Mouse (Mus musculus) liver, embryonic 15.5 days (tissue): ENCODE results near the gene Gm13691. TPM values are rescaled to one million over a fixed set of nuclear protein-coding genes. Genes with fewer than 3 reads are reported as not detected.
A peak's percentile ranks its signal among the peaks of the same experiment; 100 is the strongest.
"Not testable (repeated sequence)": the region's sequence is repeated elsewhere in the genome, so short reads cannot be mapped to it uniquely, and the experiment has no call there.

Experiments used
- ATAC-seq: fragments of 200-750 bp; cut with Nextera tagmentation; 2 replicates; pipeline ENCODE4 v1.8.0; 2017; ENCODE audit warnings: moderate number of reproducible peaks, mild to moderate bottlenecking, moderate library complexity; ENCODE audit not compliant: insufficient read depth
- H3K27ac ChIP-seq: fragments of 300-500 bp; sonication (generic); replicated peaks from 2 replicates; pipeline ENCODE4 v1.5.1; 2015; ENCODE audit warnings: mild to moderate bottlenecking, inconsistent platforms
- H3K27me3 ChIP-seq: fragments of 300-500 bp; sonication (generic); 2 replicates; pipeline ENCODE4 v1.6.1; 2015; ENCODE audit warnings: mild to moderate bottlenecking, inconsistent platforms
- H3K36me3 ChIP-seq: fragments of 300-500 bp; sonication (generic); replicated peaks from 2 replicates; pipeline ENCODE4 v1.6.1; 2015; ENCODE audit warnings: moderate library complexity, mild to moderate bottlenecking, inconsistent platforms
- H3K4me1 ChIP-seq: fragments of 300-500 bp; sonication (generic); replicated peaks from 2 replicates; pipeline ENCODE4 v1.6.1; 2015; ENCODE audit warnings: inconsistent platforms
- H3K4me2 ChIP-seq: fragments of 300-500 bp; sonication (generic); 2 replicates; pipeline ENCODE4 v1.6.1; 2015; ENCODE audit warnings: moderate library complexity, mild to moderate bottlenecking, inconsistent platforms
- H3K4me3 ChIP-seq: fragments of 300-500 bp; sonication (generic); replicated peaks from 2 replicates; pipeline ENCODE4 v1.5.1; 2015; ENCODE audit warnings: mild to moderate bottlenecking, inconsistent platforms
- H3K9ac ChIP-seq: fragments of 300-500 bp; sonication (generic); 2 replicates; pipeline ENCODE4 v1.6.1; 2015; ENCODE audit warnings: moderate library complexity, mild to moderate bottlenecking, inconsistent platforms
- H3K9me3 ChIP-seq: fragments of 300-500 bp; sonication (generic); replicated peaks from 2 replicates; pipeline ENCODE4 v1.6.1; 2016; ENCODE audit warnings: inconsistent platforms
- WGBS: fragments of 180-500 bp; shearing (Covaris S2); methylation state at CpG from one replicate; pipeline ENCODE4 v1.1.7; 2015; ENCODE audit warnings: mixed read lengths; ENCODE audit not compliant: insufficient replicate concordance; 5-methylcytosine and 5-hydroxymethylcytosine counted together
- polyA plus RNA-seq: library from polyadenylated mRNA; unstranded; fragments of >200 nt; fragmentation: Nextera tagmentation; extraction: Ambion mirVana; gene quantifications from 2 replicates; pipeline ENCODE4 v1.2.1, GENCODE M21; 2015

The Gm13691 gene
- polyA plus RNA-seq = not detected in 2 replicates

GRCm38 (mm10) chr2:83990253-83990652 lies at the start of gene Gm13691:
TSS of gene Gm13691 (plus strand) at chr2:83990553.
- not testable (repeated sequence) for H3K27ac ChIP-seq, ATAC-seq, H3K9me3 ChIP-seq, H3K4me3 ChIP-seq, H3K36me3 ChIP-seq, H3K9ac ChIP-seq, H3K4me2 ChIP-seq, H3K27me3 ChIP-seq, H3K4me1 ChIP-seq
- WGBS = no CpG with 5 or more reads among the region's 6 CpGs

DNA sequence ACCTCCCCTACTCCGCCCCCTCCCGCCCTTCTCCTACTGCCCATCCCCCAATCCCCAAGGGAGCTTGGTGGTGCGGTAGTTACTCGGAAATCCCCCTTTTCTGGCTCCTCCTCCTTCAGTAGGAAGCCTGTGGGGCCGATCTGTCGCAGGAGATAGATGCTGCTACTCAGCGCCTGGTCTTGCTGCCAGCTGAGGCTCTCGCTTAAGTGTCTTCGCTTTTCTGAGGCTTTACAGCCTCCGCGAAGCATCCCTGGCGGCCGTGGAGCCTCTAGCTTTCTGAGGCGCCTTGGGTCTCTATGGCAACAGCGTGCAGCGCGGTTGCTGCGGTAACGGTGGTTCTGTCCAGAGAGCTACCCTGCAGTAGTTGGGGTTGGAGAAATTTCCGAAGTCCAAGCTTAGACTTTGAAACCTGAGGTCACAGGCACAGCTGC lies 49.4 kb upstream of the Gm13691 start, which contains the start of gene Zswim2:
Gene Zswim2, minus strand, starts transcription at position 298 of the 431 bp plus-strand sequence.
- H3K4me2 ChIP-seq = peak within 1 kb of the TSS; percentile 29
- H3K27ac ChIP-seq = no peak within 1 kb of the TSS
- H3K4me3 ChIP-seq = no peak within 1 kb of the TSS
- ATAC-seq = no peak
- H3K27me3 ChIP-seq = no peaks in the 10 kb centered on the region
- no peaks in the 10 kb centered on the region for H3K4me1 ChIP-seq
- WGBS = 2% methylated on average over 20 of the region's 20 CpGs
- no peaks in the 10 kb centered on the region for H3K36me3 ChIP-seq
- no peaks in the 10 kb centered on the region for H3K9me3 ChIP-seq
- no peak within 1 kb of the TSS for H3K9ac ChIP-seq

- Histone ChIP-seq H3K36me3 (no peaks in the 10 kb centered on the region), H3K4me3 (no peak overlapping the region), H3K4me1 (no peaks in the 10 kb centered on the region), H3K4me2 (no peak overlapping the region; the same call in 1 of the 2 replicates), H3K27me3 (no peaks in the 10 kb centered on the region), H3K27ac (no peak overlapping the region), H3K9ac (no peak overlapping the region), H3K9me3 (no peaks in the 10 kb centered on the region)
- no peak for ATAC-seq
- WGBS = 20% methylated on average over 3 of the region's 3 CpGs
These were observed 49.0 kb upstream of the Gm13691 start for GRCm38 (mm10) chr2:83941378-83941777.

GRCm38 (mm10) chr2:83941792-83942191 lies 48.6 kb upstream of the Gm13691 start:
- no peaks in the 10 kb centered on the region for H3K9me3 ChIP-seq
- H3K4me3 ChIP-seq = no peak overlapping the region
- H3K36me3 ChIP-seq = no peaks in the 10 kb centered on the region
- ATAC-seq = no peak
- WGBS = 13% methylated on average over 4 of the region's 4 CpGs
- no peaks in the 10 kb centered on the region for H3K4me1 ChIP-seq
- no peaks in the 10 kb centered on the region for H3K27me3 ChIP-seq
- H3K9ac ChIP-seq = no peak overlapping the region
- no peak overlapping the region for H3K4me2 ChIP-seq
- H3K27ac ChIP-seq = no peak overlapping the region

GRCm38 (mm10) chr2:83955393-83955792 lies 35.0 kb upstream of the Gm13691 start, which contains the start of gene Gm13698:
TSS of gene Gm13698 (plus strand) at chr2:83955693.
- H3K4me3 ChIP-seq, H3K27ac ChIP-seq, H3K36me3 ChIP-seq, H3K9ac ChIP-seq, H3K4me2 ChIP-seq, H3K27me3 ChIP-seq, H3K9me3 ChIP-seq, H3K4me1 ChIP-seq, ATAC-seq: not testable (repeated sequence)
- WGBS = no CpG with 5 or more reads among the region's 6 CpGs

- H3K9ac ChIP-seq, H3K4me1 ChIP-seq, H3K4me2 ChIP-seq, H3K9me3 ChIP-seq, ATAC-seq, H3K27me3 ChIP-seq, H3K36me3 ChIP-seq, H3K4me3 ChIP-seq, H3K27ac ChIP-seq: not testable (repeated sequence)
- WGBS = no CpG with 5 or more reads among the region's 6 CpGs
These were observed 29.1 kb upstream of the Gm13691 start, which contains the start of gene Gm13693 for GRCm38 (mm10) chr2:83961203-83961602. TSS of gene Gm13693 (plus strand) at chr2:83961503.

GRCm38 (mm10) chr2:83967013-83967412 lies 23.3 kb upstream of the Gm13691 start, which contains the start of gene Gm13695:
TSS of gene Gm13695 (plus strand) at chr2:83967313.
- not testable (repeated sequence) for ATAC-seq, H3K9me3 ChIP-seq, H3K36me3 ChIP-seq, H3K27ac ChIP-seq, H3K4me2 ChIP-seq, H3K9ac ChIP-seq, H3K4me1 ChIP-seq, H3K27me3 ChIP-seq, H3K4me3 ChIP-seq
- WGBS = no CpG with 5 or more reads among the region's 6 CpGs

GRCm38 (mm10) chr2:83972823-83973222 lies 17.5 kb upstream of the Gm13691 start, which contains the start of gene Gm13696:
TSS of gene Gm13696 (plus strand) at chr2:83973123.
- ATAC-seq, H3K9ac ChIP-seq, H3K27me3 ChIP-seq, H3K36me3 ChIP-seq, H3K27ac ChIP-seq, H3K4me3 ChIP-seq, H3K4me2 ChIP-seq, H3K9me3 ChIP-seq, H3K4me1 ChIP-seq: not testable (repeated sequence)
- WGBS = no CpG with 5 or more reads among the region's 6 CpGs

- ATAC-seq, H3K4me1 ChIP-seq, H3K36me3 ChIP-seq, H3K27me3 ChIP-seq, H3K9me3 ChIP-seq, H3K4me3 ChIP-seq, H3K27ac ChIP-seq, H3K4me2 ChIP-seq, H3K9ac ChIP-seq: not testable (repeated sequence)
- no CpG with 5 or more reads among the region's 6 CpGs for WGBS
These were observed 11.7 kb upstream of the Gm13691 start, which contains the start of gene Gm13694 for GRCm38 (mm10) chr2:83978633-83979032. TSS of gene Gm13694 (plus strand) at chr2:83978933.

DNA sequence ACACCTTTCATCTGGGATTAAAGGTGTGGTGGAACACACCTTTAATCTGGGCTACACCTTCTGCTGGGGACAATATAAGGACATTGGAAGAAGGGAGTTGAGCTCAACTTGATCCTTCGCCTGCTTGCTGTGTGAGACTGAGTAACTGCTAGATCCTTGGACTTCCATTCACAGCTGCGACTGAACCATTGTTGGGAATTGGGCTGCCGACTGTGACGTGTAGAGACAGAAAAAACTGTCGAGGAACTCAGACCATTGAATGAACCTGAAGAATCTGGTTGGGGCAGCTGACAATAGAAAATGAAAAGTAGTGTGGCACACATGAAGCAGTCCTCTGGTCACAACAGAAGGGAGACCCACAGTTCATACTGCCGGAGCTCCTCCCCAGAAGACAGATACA lies 5.9 kb upstream of the Gm13691 start, which contains the start of gene Gm13697:
Gene Gm13697, plus strand, starts transcription at position 301 of the 400 bp plus-strand sequence.
- H3K27me3 ChIP-seq, H3K4me1 ChIP-seq, H3K9me3 ChIP-seq, H3K9ac ChIP-seq, H3K4me2 ChIP-seq, ATAC-seq, H3K36me3 ChIP-seq, H3K27ac ChIP-seq, H3K4me3 ChIP-seq: not testable (repeated sequence)
- WGBS = no CpG with 5 or more reads among the region's 6 CpGs

- 0 out of 2 replicates have a peak overlapping the region, but pooled peaks have one; percentile 20 for H3K4me2 ChIP-seq
- not testable (repeated sequence) for H3K27me3 ChIP-seq, H3K36me3 ChIP-seq, H3K27ac ChIP-seq, H3K9ac ChIP-seq, H3K4me3 ChIP-seq, H3K9me3 ChIP-seq, H3K4me1 ChIP-seq
- peak; percentile 28; the same call in 1 of the 2 replicates for ATAC-seq
- WGBS = 13% methylated on average over 8 of the region's 9 CpGs
These were observed 3.4 kb downstream of the Gm13691 start for GRCm38 (mm10) chr2:83993639-83994255.
